Mouse (Mus musculus) CD4-positive helper T cell, adult 2 months (primary cell): ENCODE measurements around the gene Slc35f1.

Source experiments
- DNase-seq: peaks from one replicate; pipeline ENCODE4 v3.0.0-alpha.2; 2012; ENCODE audit warnings: low read depth, missing footprints, low spot score

Gene Slc35f1

GRCm38 (mm10) chr10:53101412-53101811 lies 411.1 kb downstream of the Slc35f1 start:
- DNase-seq = no peak

GRCm38 (mm10) chr10:53102423-53102822 lies 412.1 kb downstream of the Slc35f1 start:
- DNase-seq = no peak

- peak; percentile 15 for DNase-seq
Measured at GRCm38 (mm10) chr10:53115028-53115427, 424.7 kb downstream of the Slc35f1 start.

- DNase-seq = no peak
Measured at GRCm38 (mm10) chr10:53115673-53116398, 425.5 kb downstream of the Slc35f1 start.

GRCm38 (mm10) chr10:53120608-53121007 lies 430.3 kb downstream of the Slc35f1 start:
- no peak for DNase-seq

- no peak for DNase-seq
Measured at GRCm38 (mm10) chr10:53124365-53124764, 434.0 kb downstream of the Slc35f1 start.

GRCm38 (mm10) chr10:53132707-53133106 lies 442.4 kb downstream of the Slc35f1 start:
- DNase-seq = no peak

GRCm38 (mm10) chr10:53150321-53150720 lies 460.0 kb downstream of the Slc35f1 start:
- DNase-seq = no peak

- no peak for DNase-seq
Measured at GRCm38 (mm10) chr10:53150916-53151315, 460.6 kb downstream of the Slc35f1 start.

- DNase-seq = no peak
Measured at GRCm38 (mm10) chr10:53156374-53156773, 466.0 kb downstream of the Slc35f1 start.

GRCm38 (mm10) chr10:53157740-53158139 lies 467.4 kb downstream of the Slc35f1 start:
- no peak for DNase-seq
